Mouse (Mus musculus) layer of hippocampus, adult 18-20 months (tissue): ENCODE measurements around the gene Gm45753. TPM values are rescaled to one million over a fixed set of nuclear protein-coding genes. Genes with fewer than 3 reads are reported as not detected.

Experiments
- total RNA-seq, 2 experiments: library from RNA; stranded (reverse); gene quantifications; 2 replicates each; pipeline ENCODE4 v1.2.3; 2021

Gm45753 gene
- total RNA-seq, 2 experiments from 2014 or later, result not detected

Other genes with a start within 250 kb of the Gm45753 start
- not detected for gene Mtnr1a, start 239.3 kb downstream of the Gm45753 start, total RNA-seq
- not detected for gene F11, start 46.4 kb downstream of the Gm45753 start, total RNA-seq
- not detected for gene Klkb1, start 13.6 kb downstream of the Gm45753 start, total RNA-seq
- gene Cyp4v3, start 24.8 kb upstream of the Gm45753 start, total RNA-seq, result 1 to 10 TPM; 7.5 to 7.9 TPM
- 10 to 100 TPM; 13.6 to 15.6 TPM for gene Fam149a, start 73.8 kb upstream of the Gm45753 start, total RNA-seq
- 10 to 100 TPM in 1 of 2 experiments, 1 to 10 TPM in 1; 8.2 to 11.7 TPM for gene Tlr3, start 102.6 kb upstream of the Gm45753 start, total RNA-seq
- gene Sorbs2, start 199.3 kb upstream of the Gm45753 start, total RNA-seq, result 100 to 1,000 TPM; 166 to 172 TPM